Comparison of ENCODE assay signal across 10 mouse cellular contexts in the genomic region with DNA sequence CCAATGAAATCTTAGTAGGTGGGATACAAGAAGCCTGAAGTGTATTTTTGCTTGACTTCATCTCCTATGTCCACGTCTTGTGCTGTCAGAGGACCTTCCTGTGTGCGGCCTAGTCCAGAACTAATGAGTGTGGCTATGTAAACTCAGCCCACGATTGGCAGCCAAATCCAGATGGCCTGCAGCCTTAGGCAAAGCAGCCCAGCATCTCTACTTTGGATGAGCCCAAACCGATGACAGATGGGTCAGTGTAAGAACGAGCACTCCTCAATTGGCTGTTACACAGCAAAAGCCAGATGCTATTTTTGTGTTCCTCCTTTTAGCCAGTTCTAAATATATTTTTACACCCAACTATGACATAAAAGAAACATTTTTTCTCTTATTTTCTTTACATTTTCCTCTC. TPM values are rescaled to one million over a fixed set of nuclear protein-coding genes. Genes with fewer than 3 reads are reported as not detected.
A peak's percentile ranks its signal among the peaks of the same experiment; 100 is the strongest.
DNase-seq lines count a peak whose midpoint lies in the region.
"Had no signal": no experiment of that assay in that cellular context is flagged by ENCODE, and none has a peak within 500 bp of the region (broad histone marks: within the 10 kb centered on the region; RNA-seq: fewer than 3 reads in every experiment).

No protein-coding gene starts in this region.

- intact Hi-C loops in left cerebral cortex, postnatal 25 days (cut with DNase I): no loop called here

- peak; percentile 40 for DNase-seq in layer of hippocampus, adult 11-12 months (ENCODE audit: low spot score)
- DNase-seq in layer of hippocampus, adult 9-10 months (ENCODE audit: low spot score): no peak
- DNase-seq in cerebellum, adult 11-12 months: peak; percentile 38
- peak; percentile 53 for DNase-seq in cerebellum, adult 9-11 months
- peak; percentile 30 to 80 for DNase-seq in left cerebral cortex, postnatal 25 days (ENCODE audit: low spot score in 2 of 2)
- DNase-seq in liver: no peak
- no peak for DNase-seq in adrenal gland, adult (ENCODE audit: inconsistent age in 2 of 2, low spot score in 1 of 2)
- DNase-seq: gastrocnemius, postnatal 10 days; kidney, postnatal 4 days; retina, postnatal 1 day had no signal

RNA-seq across cellular contexts. Expression of a gene that starts 32.2 kb away (rescaled TPM):
- total RNA-seq in left cerebral cortex, postnatal 25 days (2021): 10 to 100 TPM; 23.9 to 57.3 TPM

RNA-seq across cellular contexts. Expression of a gene that starts 48.4 kb away (rescaled TPM):
- 10 to 100 TPM; 42.5 to 45.1 TPM for total RNA-seq in left cerebral cortex, postnatal 25 days (2021)

Comparison
In these comparisons a context has a peak if more than half of its experiments do, and no peak if none do; other contexts are left out.
1. DNase-seq: peak in layer of hippocampus, adult 11-12 months (single experiment), cerebellum, adult 11-12 months (single experiment), cerebellum, adult 9-11 months (single experiment) and left cerebral cortex, postnatal 25 days (2 of 2); none in layer of hippocampus, adult 9-10 months (single experiment), liver (single experiment) and adrenal gland, adult (0 of 2).